Mouse (Mus musculus): ENCODE measurements around the gene Slc35b3. TPM values are rescaled to one million over a fixed set of nuclear protein-coding genes. Genes with fewer than 3 reads are reported as not detected.

Slc35b3 gene
- polyA plus RNA-seq, 1 experiment = 25.7 TPM

DNA sequence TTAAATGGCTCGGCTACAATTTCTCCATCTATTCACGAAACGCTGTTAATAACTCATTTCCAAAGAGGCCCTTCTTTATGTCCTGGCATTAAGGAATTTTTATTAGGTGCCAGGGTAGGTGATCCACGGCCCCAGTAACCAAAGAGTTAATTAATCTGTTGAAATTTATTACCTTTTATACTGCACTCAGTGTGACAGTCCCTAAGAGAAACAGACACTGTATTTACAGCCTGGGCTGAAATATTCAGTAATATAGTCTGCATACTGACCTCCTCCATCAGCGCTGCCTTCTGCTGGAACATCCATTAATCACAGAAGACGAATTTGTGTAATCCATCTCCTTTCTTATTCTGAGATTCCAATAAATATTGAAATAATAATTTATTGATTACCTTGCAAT is 16.3 kb upstream of the Slc35b3 start:
- TF ChIP-seq CTCF (IDR thresholded peaks at IDR 0.05; ENCODE audit: extremely low read depth, insufficient read depth, low read length) (no peak), POLR2A (IDR thresholded peaks at IDR 0.05; ENCODE audit: extremely low read depth, insufficient read depth, low read length) (no peak)
- Histone ChIP-seq H3K4me1 (ENCODE audit: control insufficient read depth, insufficient read depth, low read length) (no peaks in the 10 kb centered on the region), H3K27ac (ENCODE audit: insufficient read depth, low read length) (no peak overlapping the region), H3K4me3 (ENCODE audit: insufficient read depth, low read length) (no peak overlapping the region)

GRCm38 (mm10) chr13:38975853-38976252 is 15.2 kb upstream of the Slc35b3 start:
- TF ChIP-seq POLR2A (IDR thresholded peaks at IDR 0.05; ENCODE audit: extremely low read depth, insufficient read depth, low read length) = no peak
- TF ChIP-seq CTCF (IDR thresholded peaks at IDR 0.05; ENCODE audit: extremely low read depth, insufficient read depth, low read length) = no peak
- Histone ChIP-seq H3K27ac (ENCODE audit: insufficient read depth, low read length) (no peak overlapping the region), H3K4me1 (ENCODE audit: control insufficient read depth, insufficient read depth, low read length) (no peaks in the 10 kb centered on the region), H3K4me3 (ENCODE audit: insufficient read depth, low read length) (no peak overlapping the region)

GRCm38 (mm10) chr13:38972602-38973001 is 11.9 kb upstream of the Slc35b3 start:
- Histone ChIP-seq H3K4me1 (ENCODE audit: control insufficient read depth, insufficient read depth, low read length) (no peaks in the 10 kb centered on the region), H3K27ac (ENCODE audit: insufficient read depth, low read length) (no peak overlapping the region), H3K4me3 (ENCODE audit: insufficient read depth, low read length) (no peak overlapping the region)
- TF ChIP-seq POLR2A (IDR thresholded peaks at IDR 0.05; ENCODE audit: extremely low read depth, insufficient read depth, low read length) = no peak
- no peak for TF ChIP-seq CTCF (IDR thresholded peaks at IDR 0.05; ENCODE audit: extremely low read depth, insufficient read depth, low read length)

GRCm38 (mm10) chr13:38971047-38971446 is 10.4 kb upstream of the Slc35b3 start:
- Histone ChIP-seq H3K27ac (ENCODE audit: insufficient read depth, low read length) (no peak overlapping the region), H3K4me3 (ENCODE audit: insufficient read depth, low read length) (no peak overlapping the region), H3K4me1 (ENCODE audit: control insufficient read depth, insufficient read depth, low read length) (no peaks in the 10 kb centered on the region)
- TF ChIP-seq POLR2A (IDR thresholded peaks at IDR 0.05; ENCODE audit: extremely low read depth, insufficient read depth, low read length) (no peak), CTCF (IDR thresholded peaks at IDR 0.05; ENCODE audit: extremely low read depth, insufficient read depth, low read length) (no peak)

- no peak overlapping the region for H3K27ac ChIP-seq (ENCODE audit: insufficient read depth, low read length)
- H3K4me3 ChIP-seq (ENCODE audit: insufficient read depth, low read length) = no peak overlapping the region
- H3K4me1 ChIP-seq (ENCODE audit: control insufficient read depth, insufficient read depth, low read length) = no peaks in the 10 kb centered on the region
- no peak for TF ChIP-seq POLR2A (IDR thresholded peaks at IDR 0.05; ENCODE audit: extremely low read depth, insufficient read depth, low read length)
- TF ChIP-seq CTCF (IDR thresholded peaks at IDR 0.05; ENCODE audit: extremely low read depth, insufficient read depth, low read length) = no peak
Observed at GRCm38 (mm10) chr13:38967518-38967917, 6.8 kb upstream of the Slc35b3 start.

DNA sequence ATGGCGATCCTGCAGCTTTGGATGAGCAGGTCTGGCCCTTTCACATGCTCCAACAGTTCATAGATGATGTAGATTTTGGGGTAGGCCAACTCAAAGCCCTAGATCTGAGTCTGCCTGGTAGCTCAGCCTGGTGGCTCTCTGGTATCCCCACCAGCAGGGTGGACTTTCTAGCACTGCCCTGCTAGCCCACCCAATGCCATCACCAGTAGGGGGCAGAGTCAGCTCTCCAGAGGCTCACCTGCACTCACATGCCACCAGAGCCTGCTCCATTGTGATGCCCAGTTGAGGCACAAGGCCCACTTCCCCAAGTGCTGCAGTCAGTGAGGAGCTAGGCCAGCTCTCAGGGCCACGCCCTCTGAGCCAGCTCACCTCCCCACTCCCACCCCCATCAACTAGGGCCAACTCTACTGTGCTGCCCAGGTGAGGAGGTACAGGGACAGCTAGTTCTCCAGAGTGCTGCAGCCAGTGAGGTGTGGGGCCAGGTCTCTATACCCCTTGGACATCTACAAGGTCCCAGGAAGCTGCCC is 6.3 kb upstream of the Slc35b3 start:
- no peaks in the 10 kb centered on the region for H3K4me1 ChIP-seq (ENCODE audit: control insufficient read depth, insufficient read depth, low read length)
- TF ChIP-seq CTCF (IDR thresholded peaks at IDR 0.05; ENCODE audit: extremely low read depth, insufficient read depth, low read length) (no peak), POLR2A (IDR thresholded peaks at IDR 0.05; ENCODE audit: extremely low read depth, insufficient read depth, low read length) (no peak)
- no peak overlapping the region for H3K27ac ChIP-seq (ENCODE audit: insufficient read depth, low read length)
- H3K4me3 ChIP-seq (ENCODE audit: insufficient read depth, low read length) = no peak overlapping the region

DNA sequence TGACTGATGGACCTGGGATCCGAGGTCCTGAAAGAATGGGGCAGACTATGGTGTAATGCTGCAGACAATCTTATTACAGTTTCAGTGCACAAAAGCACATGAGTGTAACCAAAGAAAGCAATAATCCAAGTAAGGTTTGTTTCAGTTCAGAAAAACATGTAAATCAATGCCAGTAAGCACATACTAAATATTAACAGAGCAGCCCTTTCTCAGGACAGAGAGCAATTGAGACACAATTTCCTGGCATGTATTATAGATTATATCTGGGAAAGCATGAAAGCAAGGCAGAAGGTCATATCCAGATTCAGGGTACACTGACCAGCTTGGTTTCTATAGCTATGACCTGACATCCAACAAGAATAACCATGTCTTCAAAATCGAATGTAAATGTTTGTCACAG is 2.1 kb upstream of the Slc35b3 start:
- Histone ChIP-seq H3K4me1 (ENCODE audit: control insufficient read depth, insufficient read depth, low read length) (peaks cover 7% of the 10 kb centered on the region), H3K27ac (ENCODE audit: insufficient read depth, low read length) (no peak overlapping the region), H3K4me3 (ENCODE audit: insufficient read depth, low read length) (no peak overlapping the region)
- TF ChIP-seq CTCF (IDR thresholded peaks at IDR 0.05; ENCODE audit: extremely low read depth, insufficient read depth, low read length) (no peak), POLR2A (IDR thresholded peaks at IDR 0.05; ENCODE audit: extremely low read depth, insufficient read depth, low read length) (no peak)

GRCm38 (mm10) chr13:38958037-38958436 is 2.6 kb downstream of the Slc35b3 start:
- no peak for TF ChIP-seq POLR2A (IDR thresholded peaks at IDR 0.05; ENCODE audit: extremely low read depth, insufficient read depth, low read length)
- TF ChIP-seq CTCF (IDR thresholded peaks at IDR 0.05; ENCODE audit: extremely low read depth, insufficient read depth, low read length) = no peak
- no peak overlapping the region for H3K27ac ChIP-seq (ENCODE audit: insufficient read depth, low read length)
- H3K4me3 ChIP-seq (ENCODE audit: insufficient read depth, low read length) = no peak overlapping the region
- H3K4me1 ChIP-seq (ENCODE audit: control insufficient read depth, insufficient read depth, low read length) = peaks cover 8% of the 10 kb centered on the region

GRCm38 (mm10) chr13:38946296-38947012 is 14.2 kb downstream of the Slc35b3 start:
- TF ChIP-seq POLR2A (IDR thresholded peaks at IDR 0.05; ENCODE audit: extremely low read depth, insufficient read depth, low read length) (no peak), CTCF (IDR thresholded peaks at IDR 0.05; ENCODE audit: extremely low read depth, insufficient read depth, low read length) (no peak)
- Histone ChIP-seq H3K4me3 (ENCODE audit: insufficient read depth, low read length) (no peak overlapping the region), H3K27ac (ENCODE audit: insufficient read depth, low read length) (no peak overlapping the region), H3K4me1 (ENCODE audit: control insufficient read depth, insufficient read depth, low read length) (peaks cover 3% of the 10 kb centered on the region; the same call in 1 of the 2 replicates)

GRCm38 (mm10) chr13:38945767-38946166 is 14.9 kb downstream of the Slc35b3 start:
- no peak overlapping the region for H3K27ac ChIP-seq (ENCODE audit: insufficient read depth, low read length)
- TF ChIP-seq POLR2A (IDR thresholded peaks at IDR 0.05; ENCODE audit: extremely low read depth, insufficient read depth, low read length) = no peak
- no peak for TF ChIP-seq CTCF (IDR thresholded peaks at IDR 0.05; ENCODE audit: extremely low read depth, insufficient read depth, low read length)
- no peak overlapping the region for H3K4me3 ChIP-seq (ENCODE audit: insufficient read depth, low read length)
- H3K4me1 ChIP-seq (ENCODE audit: control insufficient read depth, insufficient read depth, low read length) = peaks cover 3% of the 10 kb centered on the region; the same call in 1 of the 2 replicates

Data from cortical plate, adult 2 months (tissue).